Mouse (Mus musculus) embryonic facial prominence, embryonic 10.5 days (tissue): ENCODE measurements at regions not wholly inside any gene's neighbourhood (a gene's known extent, or its start where the extent isn't known, plus 50 kb on each side); places are given as distances from the start of the nearest gene placed in this dataset. TPM values are rescaled to one million over a fixed set of nuclear protein-coding genes. Genes with fewer than 3 reads are reported as not detected.

Source experiments
- DNase-seq: peaks from one replicate; pipeline ENCODE4 v3.0.0-alpha.2; 2017; ENCODE audit warnings: low spot score
- H3K27ac ChIP-seq: fragments of 300-500 bp; sonication (generic); replicated peaks from 2 replicates; pipeline ENCODE4 v1.5.1; 2016; ENCODE audit warnings: mild to moderate bottlenecking
- H3K27me3 ChIP-seq: fragments of 300-500 bp; sonication (generic); replicated peaks from 2 replicates; pipeline ENCODE4 v1.6.1; 2016; ENCODE audit warnings: low read depth, mild to moderate bottlenecking; ENCODE audit not compliant: poor library complexity, severe bottlenecking
- H3K36me3 ChIP-seq: fragments of 300-500 bp; sonication (generic); replicated peaks from 2 replicates; pipeline ENCODE4 v1.6.1; 2016; ENCODE audit warnings: mild to moderate bottlenecking, moderate library complexity
- H3K4me1 ChIP-seq: fragments of 300-500 bp; sonication (generic); 2 replicates; pipeline ENCODE4 v1.6.1; 2016
- H3K4me3 ChIP-seq: fragments of 300-500 bp; sonication (generic); 2 replicates; pipeline ENCODE4 v1.5.1; 2016; ENCODE audit warnings: mild to moderate bottlenecking, moderate library complexity
- H3K9me3 ChIP-seq: fragments of 300-500 bp; sonication (generic); 2 replicates; pipeline ENCODE4 v1.6.1; 2016; ENCODE audit warnings: mild to moderate bottlenecking
- WGBS: fragments of 180-500 bp; shearing (Covaris S2); methylation state at CpG from one replicate; pipeline ENCODE4 v1.1.7; 2016; 5-methylcytosine and 5-hydroxymethylcytosine counted together
- microRNA-seq: library from miRNA; unstranded; fragments of <30 nt; microRNA quantifications from one replicate; pipeline ENCODE4, GENCODE M21; 2017

- no peak overlapping the region for H3K27ac ChIP-seq
- H3K27me3 ChIP-seq, result no peaks in the 10 kb centered on the region; the same call in 1 of the 2 replicates
- H3K4me1 ChIP-seq, result peaks cover 28% of the 10 kb centered on the region
- H3K36me3 ChIP-seq, result no peaks in the 10 kb centered on the region
- WGBS, result 66% methylated on average over 10 of the region's 10 CpGs
- H3K9me3 ChIP-seq, result no peaks in the 10 kb centered on the region
- DNase-seq, result peak; percentile 38
- no peak overlapping the region for H3K4me3 ChIP-seq
These were observed 264.1 kb downstream of the Cdc5l start for GRCm38 (mm10) chr17:45169257-45169994.

Small RNA genes in the stretch of these regions (microRNA-seq; reads per million reads assigned to microRNA genes)
- gene Gm24979, result not detected
